Mouse (Mus musculus): ENCODE results near the gene Ube2b. TPM values are rescaled to one million over a fixed set of nuclear protein-coding genes. Genes with fewer than 3 reads are reported as not detected.

Ube2b gene
- polyA plus RNA-seq, 1 experiment from 2014 or later: 135 TPM

DNA sequence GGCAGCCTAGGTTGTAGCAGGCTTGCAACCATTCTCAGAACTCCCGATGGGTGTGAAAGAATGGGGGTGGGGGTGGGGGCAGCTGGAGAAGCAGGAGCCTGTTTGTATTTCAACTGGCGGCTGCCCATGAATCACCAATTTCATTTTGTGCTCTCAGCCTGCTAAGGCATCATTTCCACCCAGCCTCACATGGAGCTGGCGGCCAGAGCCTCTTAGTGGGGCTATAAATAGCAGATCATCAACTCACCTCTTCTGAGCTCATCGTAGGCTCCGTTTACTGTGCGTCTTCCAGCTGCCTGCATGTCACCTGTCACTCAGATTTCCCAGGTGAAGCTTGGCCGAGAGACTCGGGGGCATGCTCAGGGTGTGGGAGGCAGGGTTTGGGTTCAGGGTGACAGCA, 55.0 kb downstream of the Ube2b start:
- ATAC-seq (ENCODE audit: low read depth) (no peak), DNase-seq (no peak)
- H3K4me3 ChIP-seq (replicated peaks): no peak overlapping the region
- no peak overlapping the region for H3K4me2 ChIP-seq
- H3K9me3 ChIP-seq (replicated peaks): no peaks in the 10 kb centered on the region
- WGBS (ENCODE audit: insufficient replicate concordance): 23% methylated on average over 8 of the region's 8 CpGs
- H3K36me3 ChIP-seq: no peaks in the 10 kb centered on the region
- H3K27me3 ChIP-seq: 0 out of 2 replicates have a peak, but pooled peaks cover 5% of the 10 kb centered on the region
- no peak overlapping the region for H3K9ac ChIP-seq
- peaks cover 8% of the 10 kb centered on the region for H3K4me1 ChIP-seq (replicated peaks)
- no peak overlapping the region for H3K27ac ChIP-seq

DNA sequence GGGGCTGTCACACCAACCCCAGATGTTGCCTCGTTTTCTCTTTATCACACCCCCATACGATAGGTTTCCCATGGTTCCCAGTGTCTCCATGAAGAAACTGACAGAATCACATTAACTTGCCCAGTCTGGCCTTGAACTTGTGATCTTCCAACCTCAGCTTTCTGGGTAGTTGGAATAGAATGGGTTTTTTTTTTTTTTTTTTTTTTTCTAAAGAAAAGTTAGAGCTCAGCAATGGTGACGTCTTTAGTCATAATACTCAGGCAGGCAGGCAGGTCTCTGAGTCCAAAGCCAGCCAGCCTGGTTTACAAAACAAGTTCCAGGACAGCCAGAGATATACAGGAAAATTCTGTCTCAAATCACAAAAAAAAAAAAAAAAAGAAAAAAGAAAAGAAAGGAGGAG, 56.3 kb downstream of the Ube2b start:
- Histone ChIP-seq H3K4me2 (no peak overlapping the region), H3K27me3 (0 out of 2 replicates have a peak, but pooled peaks cover 5% of the 10 kb centered on the region), H3K4me3 (replicated peaks) (no peak overlapping the region), H3K36me3 (no peaks in the 10 kb centered on the region), H3K9me3 (replicated peaks) (no peaks in the 10 kb centered on the region), H3K4me1 (replicated peaks) (peaks cover 10% of the 10 kb centered on the region), H3K27ac (no peak overlapping the region), H3K9ac (no peak overlapping the region)
- no peak for ATAC-seq (ENCODE audit: low read depth)
- WGBS (ENCODE audit: insufficient replicate concordance): 55% methylated on average over 3 of the region's 3 CpGs
- no peak for DNase-seq

DNA sequence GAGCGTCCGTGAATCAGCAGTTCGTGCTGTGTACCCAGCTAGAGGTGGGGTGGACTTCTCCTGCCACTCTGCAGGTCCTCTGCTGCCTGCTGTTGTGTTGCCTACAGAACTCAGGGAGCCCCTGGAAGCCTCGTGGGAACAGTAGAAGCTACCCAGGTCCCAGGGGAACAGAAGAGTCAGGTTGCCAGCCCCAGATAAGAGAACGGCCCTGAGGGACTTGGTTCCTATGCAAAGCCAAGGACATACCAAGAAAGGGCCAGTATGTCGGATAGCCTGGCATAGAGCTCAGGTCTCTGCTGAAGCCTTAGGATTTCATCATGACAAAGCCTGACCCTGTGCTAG, 57.1 kb downstream of the Ube2b start:
- 0 out of 2 replicates have a peak, but pooled peaks cover 5% of the 10 kb centered on the region for H3K27me3 ChIP-seq
- no peak for DNase-seq
- H3K9ac ChIP-seq: no peak overlapping the region
- ATAC-seq (ENCODE audit: low read depth): no peak
- no peak overlapping the region for H3K27ac ChIP-seq
- H3K36me3 ChIP-seq: no peaks in the 10 kb centered on the region
- H3K4me2 ChIP-seq: no peak overlapping the region
- WGBS (ENCODE audit: insufficient replicate concordance): 46% methylated on average over 6 of the region's 6 CpGs
- no peak overlapping the region for H3K4me3 ChIP-seq (replicated peaks)
- H3K4me1 ChIP-seq (replicated peaks): peaks cover 17% of the 10 kb centered on the region
- no peaks in the 10 kb centered on the region for H3K9me3 ChIP-seq (replicated peaks)

DNA sequence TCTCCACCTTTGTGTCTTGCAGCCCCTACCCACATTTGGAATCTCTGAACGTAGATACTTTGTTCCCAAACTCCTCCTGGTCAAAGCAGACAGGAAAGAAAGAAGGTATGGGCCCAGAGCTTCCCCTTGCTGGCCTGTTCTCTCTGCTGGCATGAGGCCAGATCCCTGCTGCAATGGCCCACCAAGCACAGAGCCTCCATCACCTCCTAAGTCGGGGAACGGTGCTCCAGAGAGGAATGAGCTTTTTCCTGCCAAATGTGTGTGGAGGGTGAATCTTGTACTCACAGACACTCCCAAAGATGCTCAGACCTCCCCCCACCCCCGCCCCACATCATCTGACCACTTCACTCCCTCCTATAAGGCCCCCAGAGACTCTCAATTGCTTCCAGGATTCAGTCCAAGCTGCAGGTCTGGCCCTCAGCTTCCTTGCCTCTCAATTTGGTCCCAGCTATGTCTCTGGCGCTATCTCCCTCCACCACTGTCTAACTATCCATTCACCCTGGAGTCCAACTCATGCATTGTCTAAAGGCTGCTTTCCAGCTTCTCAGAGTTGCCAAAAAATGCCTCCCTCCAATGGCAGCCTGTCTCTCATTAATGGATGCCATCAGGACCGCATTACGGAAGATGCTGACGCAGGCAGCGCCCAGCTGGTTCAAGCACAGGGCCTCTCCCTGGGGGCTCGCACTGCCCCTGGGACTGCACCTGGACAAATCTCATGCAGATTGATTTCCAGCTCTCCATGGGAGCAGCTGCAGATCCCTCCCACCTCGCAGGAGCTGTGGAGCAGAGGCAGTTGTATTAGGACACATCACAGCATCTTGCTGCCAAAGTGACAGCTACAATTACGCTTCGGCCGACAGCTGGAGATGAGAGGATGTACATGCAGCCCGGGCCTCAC, 57.7 kb downstream of the Ube2b start:
- no peak for DNase-seq
- H3K36me3 ChIP-seq: no peaks in the 10 kb centered on the region
- H3K4me3 ChIP-seq (replicated peaks): no peak overlapping the region
- ATAC-seq (ENCODE audit: low read depth): no peak
- H3K27me3 ChIP-seq: 0 out of 2 replicates have a peak, but pooled peaks cover 5% of the 10 kb centered on the region
- no peak overlapping the region for H3K9ac ChIP-seq
- H3K9me3 ChIP-seq (replicated peaks): no peaks in the 10 kb centered on the region
- peaks cover 17% of the 10 kb centered on the region for H3K4me1 ChIP-seq (replicated peaks)
- WGBS (ENCODE audit: insufficient replicate concordance): 66% methylated on average over 15 of the region's 15 CpGs
- H3K4me2 ChIP-seq: no peak overlapping the region
- no peak overlapping the region for H3K27ac ChIP-seq

DNA sequence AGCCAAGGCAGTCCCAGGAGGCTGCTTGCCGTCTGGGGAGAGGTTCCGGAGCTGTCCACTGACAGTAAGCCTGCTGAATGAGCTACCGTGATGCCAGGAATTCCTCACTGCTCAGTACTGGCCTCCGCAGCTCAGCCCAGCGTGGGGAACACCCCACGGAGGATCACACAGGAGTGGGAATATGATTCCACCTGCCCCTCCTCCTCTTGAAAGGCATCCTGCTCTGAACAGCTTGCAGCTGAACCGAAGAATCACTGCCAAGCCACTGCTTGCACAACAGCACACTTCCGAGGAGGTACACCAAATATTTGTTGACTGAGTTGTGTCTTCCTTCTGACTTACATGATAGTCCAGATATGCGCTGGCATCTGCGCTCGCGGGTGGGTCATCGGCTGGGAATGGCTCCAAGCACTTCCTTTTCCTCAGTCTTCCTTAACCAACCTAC, 60.0 kb downstream of the Ube2b start:
- Histone ChIP-seq H3K27ac (no peak overlapping the region), H3K9me3 (replicated peaks) (no peaks in the 10 kb centered on the region), H3K4me1 (replicated peaks) (peaks cover 9% of the 10 kb centered on the region; the same call in 1 of the 2 replicates), H3K4me2 (no peak overlapping the region), H3K4me3 (replicated peaks) (no peak overlapping the region), H3K9ac (no peak overlapping the region), H3K36me3 (no peaks in the 10 kb centered on the region), H3K27me3 (0 out of 2 replicates have a peak, but pooled peaks cover 2% of the 10 kb centered on the region)
- ATAC-seq (ENCODE audit: low read depth): no peak
- 68% methylated on average over 13 of the region's 13 CpGs for WGBS (ENCODE audit: insufficient replicate concordance)
- no peak for DNase-seq

DNA sequence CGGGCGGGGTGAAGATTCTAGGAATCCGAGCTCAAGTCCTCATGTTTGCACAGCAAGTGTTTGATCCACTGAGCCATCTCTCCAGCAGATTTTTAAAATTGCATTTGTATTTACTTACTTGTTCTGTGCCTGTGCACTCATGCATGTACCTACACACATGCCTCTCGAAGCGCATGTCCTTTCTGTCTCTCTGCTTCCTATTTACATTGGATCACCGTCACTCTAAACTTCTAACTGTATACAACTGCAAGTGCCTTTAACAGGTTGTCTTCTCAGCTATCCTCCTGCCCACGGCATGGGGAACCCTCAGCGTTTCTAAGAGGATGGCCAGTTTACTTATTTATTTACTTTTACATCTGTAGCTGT, 61.0 kb downstream of the Ube2b start:
- no peak for ATAC-seq (ENCODE audit: low read depth)
- no peak overlapping the region for H3K4me2 ChIP-seq
- no peaks in the 10 kb centered on the region for H3K36me3 ChIP-seq
- no peaks in the 10 kb centered on the region for H3K9me3 ChIP-seq (replicated peaks)
- WGBS (ENCODE audit: insufficient replicate concordance): 78% methylated on average over 8 of the region's 8 CpGs
- H3K4me3 ChIP-seq (replicated peaks): no peak overlapping the region
- no peak overlapping the region for H3K27ac ChIP-seq
- H3K9ac ChIP-seq: no peak overlapping the region
- no peak for DNase-seq
- H3K27me3 ChIP-seq: no peaks in the 10 kb centered on the region
- H3K4me1 ChIP-seq (replicated peaks): 0 out of 2 replicates have a peak, but pooled peaks cover 9% of the 10 kb centered on the region

- no peak overlapping the region for H3K4me3 ChIP-seq (replicated peaks)
- no peaks in the 10 kb centered on the region for H3K27me3 ChIP-seq
- 64% methylated on average over 12 of the region's 12 CpGs for WGBS (ENCODE audit: insufficient replicate concordance)
- DNase-seq (no peak), ATAC-seq (ENCODE audit: low read depth) (no peak)
- H3K36me3 ChIP-seq: no peaks in the 10 kb centered on the region
- 0 out of 2 replicates have a peak, but pooled peaks cover 9% of the 10 kb centered on the region for H3K4me1 ChIP-seq (replicated peaks)
- no peak overlapping the region for H3K9ac ChIP-seq
- no peaks in the 10 kb centered on the region for H3K9me3 ChIP-seq (replicated peaks)
- no peak overlapping the region for H3K4me2 ChIP-seq
- no peak overlapping the region; the same call in 1 of the 2 replicates for H3K27ac ChIP-seq
These were observed 61.6 kb downstream of the Ube2b start for GRCm38 (mm10) chr11:51938817-51939589.

DNA sequence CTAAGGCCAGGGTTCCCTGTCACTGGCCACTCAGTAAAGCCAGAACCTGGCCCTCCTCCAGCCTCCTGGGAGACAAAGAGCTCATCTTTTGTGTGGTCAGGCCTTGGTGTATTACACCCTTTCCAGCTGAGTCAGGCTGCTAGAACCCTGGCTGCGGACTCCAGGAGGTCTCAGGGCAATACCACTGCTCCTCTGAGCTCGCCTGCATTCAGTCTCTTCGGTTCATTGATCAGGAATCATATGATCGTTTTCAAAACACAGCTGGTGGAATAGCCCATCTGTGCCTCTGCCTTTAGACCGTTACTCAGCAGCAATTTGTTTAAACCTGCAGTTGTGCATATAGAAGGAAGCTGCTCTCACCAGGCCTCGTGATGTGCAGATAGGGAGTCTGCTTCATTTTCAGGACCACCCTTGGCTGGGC, 63.2 kb downstream of the Ube2b start:
- DNase-seq: no peak
- Histone ChIP-seq H3K4me3 (replicated peaks) (no peak overlapping the region), H3K4me1 (replicated peaks) (0 out of 2 replicates have a peak, but pooled peaks cover 9% of the 10 kb centered on the region), H3K9me3 (replicated peaks) (no peaks in the 10 kb centered on the region), H3K27me3 (no peaks in the 10 kb centered on the region), H3K9ac (no peak overlapping the region), H3K36me3 (no peaks in the 10 kb centered on the region), H3K27ac (no peak overlapping the region), H3K4me2 (no peak overlapping the region)
- ATAC-seq (ENCODE audit: low read depth): no peak
- whole genome bisulfite sequencing (ENCODE audit: insufficient replicate concordance): 60% methylated on average over 6 of the region's 6 CpGs

DNA sequence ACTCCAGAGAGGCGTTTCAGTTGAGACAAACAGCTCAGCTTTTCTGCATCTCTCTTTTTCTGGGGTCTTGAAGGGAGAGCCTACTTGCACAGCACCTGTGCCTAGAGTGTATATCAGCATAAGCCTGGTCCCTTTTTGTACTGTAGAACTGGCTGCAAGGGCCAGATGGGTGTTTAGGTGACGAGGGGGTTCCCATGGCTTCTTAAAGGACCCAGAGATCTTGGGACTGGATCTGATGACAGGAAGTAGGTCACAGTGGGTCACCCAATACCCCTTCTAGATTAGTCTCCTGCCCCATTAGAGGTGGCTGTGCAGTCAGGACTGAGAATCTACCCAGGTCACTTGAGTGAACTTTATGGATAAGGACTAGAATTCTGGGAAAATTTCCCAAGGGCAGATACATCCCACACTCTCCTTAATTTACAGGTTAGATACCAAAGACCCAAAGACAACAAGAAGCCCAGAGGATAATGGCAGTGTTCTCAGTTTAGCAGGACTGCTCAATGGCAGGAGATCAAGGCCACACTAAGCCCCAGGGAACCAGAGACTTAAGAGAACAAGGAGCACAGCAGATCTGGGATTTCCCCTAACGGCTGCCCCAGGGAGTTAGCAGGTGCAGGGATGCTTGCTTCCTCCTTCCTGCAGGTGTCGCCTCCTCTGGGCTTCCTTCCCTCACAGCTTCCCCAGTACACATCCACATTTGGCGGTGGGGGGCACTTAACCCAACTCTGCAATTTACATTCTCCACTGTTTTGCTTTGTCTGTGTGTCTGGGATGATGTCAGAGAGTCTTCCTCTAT, 64.7 kb downstream of the Ube2b start:
- Histone ChIP-seq H3K4me1 (replicated peaks) (0 out of 2 replicates have a peak, but pooled peaks cover 9% of the 10 kb centered on the region), H3K4me3 (replicated peaks) (no peak overlapping the region), H3K27me3 (no peaks in the 10 kb centered on the region), H3K9ac (no peak overlapping the region), H3K4me2 (no peak overlapping the region), H3K27ac (no peak overlapping the region), H3K9me3 (replicated peaks) (no peaks in the 10 kb centered on the region), H3K36me3 (no peaks in the 10 kb centered on the region)
- DNase-seq (no peak), ATAC-seq (ENCODE audit: low read depth) (no peak)
- WGBS (ENCODE audit: insufficient replicate concordance): 43% methylated on average over 5 of the region's 5 CpGs
